15 mouse cellular contexts compared by ENCODE assay signal in genomic region chr13:38408636-38409035, GRCm38 (mm10).
DNase-seq lines count a peak whose midpoint lies in the region; ATAC-seq and TF ChIP-seq lines count a peak whose summit lies in the region.
"Had no signal": no experiment of that assay in that cellular context is flagged by ENCODE, and none has a peak within 500 bp of the region (broad histone marks: within the 10 kb centered on the region; RNA-seq: fewer than 3 reads in every experiment).

No protein-coding gene starts in this region.

- 20% methylated on average over 3 of the region's 3 CpGs for WGBS in kidney, postnatal 0 days

- H3K27ac ChIP-seq in kidney, postnatal 0 days, result peak overlapping the region; percentile 76
- peak overlapping the region; percentile 13; the same call in 1 of the 2 replicates for H3K27ac ChIP-seq in brown adipose tissue, adult 24 weeks (replicated peaks; ENCODE audit: low read depth, low read length)
- H3K27ac ChIP-seq: midbrain, embryonic 13.5 days had no signal

- no peaks in the 10 kb centered on the region for H3K27me3 ChIP-seq in kidney, postnatal 0 days (ENCODE audit: insufficient read depth, low read length)
- H3K27me3 ChIP-seq: midbrain, embryonic 13.5 days; Patski had no signal

- intact Hi-C loops in heart, postnatal 25 days (cut with DNase I), result no loop called here

- DNase-seq in heart, adult 8-10 months (ENCODE audit: low spot score), result peak; percentile 42
- no peak for DNase-seq in heart, postnatal 25 days (ENCODE audit: low spot score)
- peak; percentile 78 for DNase-seq in kidney, postnatal 0 days (ENCODE audit: low spot score)
- no peak for DNase-seq in kidney, adult 9 months
- DNase-seq in kidney, postnatal 4 days, result peak; percentile 36 to 46
- DNase-seq in thymus, postnatal 10 days (ENCODE audit: low spot score in 2 of 2), result no peak
- DNase-seq: adrenal gland, postnatal 36 days; B cell, adult 2 months; gastrocnemius, postnatal 36 days; liver; thymus, postnatal 25 days had no signal

- H3K4me3 ChIP-seq in kidney, postnatal 0 days (replicated peaks; ENCODE audit: low read depth, low read length), result no peak overlapping the region
- no peak overlapping the region for H3K4me3 ChIP-seq in brown adipose tissue, adult 24 weeks (ENCODE audit: insufficient read depth, low read depth, low read length)
- H3K4me3 ChIP-seq: midbrain, embryonic 13.5 days; myocyte had no signal

- H3K4me1 ChIP-seq in kidney, postnatal 0 days (replicated peaks; ENCODE audit: insufficient read depth, low read length), result peaks cover 18% of the 10 kb centered on the region
- peaks cover 4% of the 10 kb centered on the region for H3K4me1 ChIP-seq in brown adipose tissue, adult 24 weeks (ENCODE audit: control insufficient read depth, insufficient read depth, insufficient read length, low read length)

- no peak overlapping the region for H3K4me2 ChIP-seq in kidney, postnatal 0 days (ENCODE audit: low read length)
- H3K4me2 ChIP-seq: midbrain, embryonic 13.5 days had no signal

- ATAC-seq in kidney, postnatal 0 days (replicated peaks; ENCODE audit: low FRiP score, low read depth), result no peak
- ATAC-seq: midbrain, embryonic 13.5 days; Patski had no signal

- no peak overlapping the region for H3K9ac ChIP-seq in kidney, postnatal 0 days (ENCODE audit: low read depth, low read length)
- H3K9ac ChIP-seq: midbrain, embryonic 13.5 days had no signal

- no peaks in the 10 kb centered on the region for H3K9me3 ChIP-seq in kidney, postnatal 0 days (replicated peaks; ENCODE audit: low read length)
- H3K9me3 ChIP-seq: midbrain, embryonic 13.5 days had no signal

- TF ChIP-seq CTCF in kidney, postnatal 0 days (IDR thresholded peaks at IDR 0.05; ENCODE audit: low read depth), result no peak

- H3K36me3 ChIP-seq in kidney, postnatal 0 days (ENCODE audit: insufficient read depth, low read length), result no peaks in the 10 kb centered on the region
- H3K36me3 ChIP-seq: midbrain, embryonic 13.5 days had no signal

Comparison
In these comparisons a context has a peak if more than half of its experiments do, and no peak if none do; other contexts are left out.
1. DNase-seq: peak in heart, adult 8-10 months (single experiment), kidney, postnatal 0 days (single experiment) and kidney, postnatal 4 days (2 of 2); none in heart, postnatal 25 days (single experiment), kidney, adult 9 months (single experiment) and thymus, postnatal 10 days (0 of 2).